9 mouse cellular contexts compared by ENCODE assay signal in the genomic region with DNA sequence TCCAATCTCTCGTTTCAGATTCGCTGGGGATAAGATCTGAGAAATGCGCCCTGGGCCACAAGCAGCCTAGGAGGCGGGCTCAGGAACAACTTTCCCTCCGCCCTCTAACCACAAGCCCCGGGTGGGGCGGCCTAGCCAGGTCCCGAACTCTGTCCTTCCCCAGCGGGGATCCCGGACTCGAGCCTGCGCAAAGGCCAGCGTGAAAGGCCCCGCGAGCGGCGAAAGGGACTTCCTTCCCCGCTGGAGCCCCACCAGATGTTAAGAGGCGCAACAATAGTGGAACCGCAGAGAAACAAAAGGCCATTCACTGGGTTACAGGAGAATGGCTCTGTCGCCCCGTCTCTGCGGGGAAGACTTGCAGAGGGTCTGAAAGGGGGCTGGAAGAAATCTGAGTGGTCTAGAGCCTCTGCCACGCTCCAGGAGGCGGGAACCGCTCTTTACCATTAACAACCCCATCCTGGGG. TPM values are rescaled to one million over a fixed set of nuclear protein-coding genes. Genes with fewer than 3 reads are reported as not detected.
DNase-seq lines count a peak whose midpoint lies in the region; ATAC-seq and TF ChIP-seq lines count a peak whose summit lies in the region.
"Had no signal": no experiment of that assay in that cellular context is flagged by ENCODE, and none has a peak within 500 bp of the region (broad histone marks: within the 10 kb centered on the region; RNA-seq: fewer than 3 reads in every experiment).

No protein-coding gene starts in this region.

- H3K4me3 ChIP-seq in gastrocnemius, adult 2 months = peak overlapping the region; percentile 79
- peak overlapping the region; percentile 53 for H3K4me3 ChIP-seq in hindbrain, embryonic 15.5 days
- peak overlapping the region; percentile 58 for H3K4me3 ChIP-seq in limb, embryonic 12.5 days (replicated peaks)
- peak overlapping the region; percentile 54 for H3K4me3 ChIP-seq in midbrain, embryonic 11.5 days (ENCODE audit: low read depth, low read length)

- DNase-seq in ZHBTc4 (ENCODE audit: low read depth, low spot score) = peak; percentile 81
- peak; percentile 38 to 57 for DNase-seq in cerebellum, postnatal 10 days
- peak; percentile 73 for DNase-seq in gastrocnemius, adult 2 months
- peak; percentile 97 for DNase-seq in midbrain, embryonic 11.5 days (ENCODE audit: low spot score, missing footprints)
- DNase-seq in spleen, adult 18-20 months = peak; percentile 55 to 68
- no peak for DNase-seq in frontal cortex, adult 2 months (ENCODE audit: extremely low spot score in 1 of 2, low spot score in 1 of 2)

- no peaks in the 10 kb centered on the region for H3K36me3 ChIP-seq in hindbrain, embryonic 15.5 days
- H3K36me3 ChIP-seq in limb, embryonic 12.5 days = no peaks in the 10 kb centered on the region
- no peaks in the 10 kb centered on the region for H3K36me3 ChIP-seq in midbrain, embryonic 11.5 days (ENCODE audit: control insufficient read depth, insufficient read depth, low read length)

- H3K27me3 ChIP-seq in hindbrain, embryonic 15.5 days = peaks cover 12% of the 10 kb centered on the region; the same call in 1 of the 2 replicates
- H3K27me3 ChIP-seq in limb, embryonic 12.5 days = no peaks in the 10 kb centered on the region
- H3K27me3 ChIP-seq in midbrain, embryonic 11.5 days (ENCODE audit: control insufficient read depth, insufficient read depth, low read length) = no peaks in the 10 kb centered on the region

- H3K4me1 ChIP-seq in hindbrain, embryonic 15.5 days (replicated peaks) = peaks cover 24% of the 10 kb centered on the region
- H3K4me1 ChIP-seq in limb, embryonic 12.5 days (replicated peaks) = peaks cover 11% of the 10 kb centered on the region
- peaks cover 11% of the 10 kb centered on the region; the same call in 1 of the 2 replicates for H3K4me1 ChIP-seq in midbrain, embryonic 11.5 days (ENCODE audit: control insufficient read depth, insufficient read depth, low read length)

- WGBS in hindbrain, embryonic 15.5 days = under 1% methylated on average over 26 of the region's 26 CpGs
- under 1% methylated on average over 26 of the region's 26 CpGs for WGBS in limb, embryonic 12.5 days
- WGBS in midbrain, embryonic 11.5 days = 0% methylated on average over 26 of the region's 26 CpGs

- intact Hi-C loops in gastrocnemius, adult 2 months (cut with DNase I) = no loop called here

- peak; percentile 50; the same call in 1 of the 2 replicates for ATAC-seq in hindbrain, embryonic 15.5 days (ENCODE audit: low FRiP score, low read depth)
- ATAC-seq in limb, embryonic 12.5 days (ENCODE audit: insufficient number of reproducible peaks, insufficient read depth, low FRiP score, low TSS enrichment, low read depth) = peak; percentile 84
- ATAC-seq in midbrain, embryonic 11.5 days (ENCODE audit: low FRiP score) = peak; percentile 88

- H3K9me3 ChIP-seq in hindbrain, embryonic 15.5 days = no peaks in the 10 kb centered on the region
- no peaks in the 10 kb centered on the region for H3K9me3 ChIP-seq in limb, embryonic 12.5 days
- H3K9me3 ChIP-seq in midbrain, embryonic 11.5 days (ENCODE audit: control insufficient read depth, low read length) = no peaks in the 10 kb centered on the region

- H3K4me2 ChIP-seq in hindbrain, embryonic 15.5 days = peak overlapping the region; percentile 95
- peak overlapping the region; percentile 78 for H3K4me2 ChIP-seq in limb, embryonic 12.5 days
- H3K4me2 ChIP-seq in midbrain, embryonic 11.5 days = peak overlapping the region; percentile 88

- H3K9ac ChIP-seq in hindbrain, embryonic 15.5 days = peak overlapping the region; percentile 60; the same call in 1 of the 2 replicates
- peak overlapping the region; percentile 71 for H3K9ac ChIP-seq in limb, embryonic 12.5 days (replicated peaks)
- peak overlapping the region; percentile 69 for H3K9ac ChIP-seq in midbrain, embryonic 11.5 days (ENCODE audit: low read length)

- no peak for TF ChIP-seq CTCF in gastrocnemius, adult 2 months (IDR thresholded peaks at IDR 0.05)

- peak overlapping the region; percentile 66 for H3K27ac ChIP-seq in gastrocnemius, adult 2 months
- H3K27ac ChIP-seq in hindbrain, embryonic 15.5 days (replicated peaks) = peak overlapping the region; percentile 47; the same call in 1 of the 2 replicates
- peak overlapping the region; percentile 92 for H3K27ac ChIP-seq in limb, embryonic 12.5 days
- H3K27ac ChIP-seq in midbrain, embryonic 11.5 days (ENCODE audit: low read depth, low read length) = peak overlapping the region; percentile 75

RNA-seq across cellular contexts. Expression of a gene that starts 1.1 kb away (rescaled TPM):
- under 1 TPM; 0.28 to 0.86 TPM for total RNA-seq in gastrocnemius, adult 2 months (2021)
- polyA plus RNA-seq in hindbrain, embryonic 15.5 days (2015; fragmentation: Nextera tagmentation; extraction: Ambion mirVana) = 3.9 and 7.1 TPM in 2 replicates
- polyA plus RNA-seq in limb, embryonic 12.5 days (2016; fragmentation: Nextera tagmentation; extraction: Ambion mirVana) = 14.3 and 15.1 TPM in 2 replicates
- 16.5 and 18.3 TPM in 2 replicates for polyA plus RNA-seq in midbrain, embryonic 11.5 days (2014; fragmentation: Nextera tagmentation; extraction: Ambion mirVana)
- polyA plus RNA-seq in frontal cortex, adult 2 months (2012; rRNA removed) = 3.8 and 4.0 TPM in 2 replicates

RNA-seq across cellular contexts. Expression of a gene that starts 4.3 kb away (rescaled TPM):
- total RNA-seq in gastrocnemius, adult 2 months (2021) = not detected
- 0.32 and 0.41 TPM in 2 replicates for polyA plus RNA-seq in hindbrain, embryonic 15.5 days (2015; fragmentation: Nextera tagmentation; extraction: Ambion mirVana)
- polyA plus RNA-seq in limb, embryonic 12.5 days (2016; fragmentation: Nextera tagmentation; extraction: Ambion mirVana) = 0.26 and 0.28 TPM in 2 replicates
- polyA plus RNA-seq in midbrain, embryonic 11.5 days (2014; fragmentation: Nextera tagmentation; extraction: Ambion mirVana) = 0.46 TPM in 1 of 2 replicates, not detected in the other
- polyA plus RNA-seq in frontal cortex, adult 2 months (2012; rRNA removed) = not detected in 2 replicates
- total RNA-seq: left cerebral cortex, postnatal 25 days had no signal

Comparison
In these comparisons a context has a peak if more than half of its experiments do, and no peak if none do; other contexts are left out.
1. DNase-seq: peak in ZHBTc4 (single experiment), cerebellum, postnatal 10 days (2 of 2), gastrocnemius, adult 2 months (single experiment), midbrain, embryonic 11.5 days (single experiment) and spleen, adult 18-20 months (2 of 2); none in frontal cortex, adult 2 months (0 of 2).
2. Peak in every context shown above with its lines, with median percentiles within 50 percentile points of each other: H3K27ac ChIP-seq, H3K4me3 ChIP-seq, ATAC-seq, H3K4me2 ChIP-seq and H3K9ac ChIP-seq.